Mouse (Mus musculus): ENCODE results near the gene Hgf. TPM values are rescaled to one million over a fixed set of nuclear protein-coding genes. Genes with fewer than 3 reads are reported as not detected.

Gene Hgf
- total RNA-seq, 1 experiment from 2014 or later: 16.2 TPM

Other genes starting within 250 kb of the Hgf start
- not detected in 2 replicates for gene Gm28710, start 238.3 kb downstream of the Hgf start, total RNA-seq (2017)